Mouse (Mus musculus) ES-Bruce4 (cell line): ENCODE data around the gene Mak.

Experiments used
- CTCF ChIP-seq: IDR thresholded peaks from one replicate; pipeline ENCODE4 v1.8.1; 2011; ENCODE audit warnings: low read depth, low read length
- POLR2A ChIP-seq: IDR thresholded peaks from one replicate; pipeline ENCODE4 v1.8.1; 2011; ENCODE audit warnings: low read length; ENCODE audit not compliant: insufficient read depth

- no peak for TF ChIP-seq POLR2A
- TF ChIP-seq CTCF = no peak
Observed at GRCm38 (mm10) chr13:41030098-41030497, 49.4 kb downstream of the Mak start.
